Mouse (Mus musculus) megakaryocyte, embryonic 14.5 days (primary cell): ENCODE results near the gene Srrt.

Experiments
- FLI1 ChIP-seq: IDR thresholded peaks from 2 replicates; pipeline ENCODE4 v1.6.1; 2012; ENCODE audit warnings: low read length, inconsistent platforms, mixed read lengths
- GATA1 ChIP-seq: IDR thresholded peaks from 3 replicates; pipeline ENCODE4 v1.6.1; 2012; ENCODE audit warnings: mixed read lengths, low read length, inconsistent platforms, borderline replicate concordance

GRCm38 (mm10) chr5:137351394-137351793, 43.9 kb upstream of the Srrt start:
- TF ChIP-seq GATA1 (no peak), FLI1 (no peak)
